Mouse (Mus musculus) ES-Bruce4 (cell line): ENCODE results near the gene Pappa. TPM values are rescaled to one million over a fixed set of nuclear protein-coding genes. Genes with fewer than 3 reads are reported as not detected.

Experiments used
- H3K27ac ChIP-seq: 2 replicates; pipeline ENCODE4 v1.5.1; 2012; ENCODE audit warnings: low read length, inconsistent platforms; ENCODE audit not compliant: insufficient read depth
- H3K27me3 ChIP-seq: 2 replicates; pipeline ENCODE4 v1.6.1; 2012; ENCODE audit warnings: mild to moderate bottlenecking, low read length, inconsistent platforms; ENCODE audit not compliant: control insufficient read depth, poor library complexity, insufficient read depth, severe bottlenecking
- H3K36me3 ChIP-seq: 2 replicates; pipeline ENCODE4 v1.6.1; 2012; ENCODE audit warnings: inconsistent platforms, mild to moderate bottlenecking, low read length, moderate library complexity; ENCODE audit not compliant: control insufficient read depth, poor library complexity, insufficient read depth, severe bottlenecking
- H3K4me1 ChIP-seq: one replicate; pipeline ENCODE4 v1.8.1; 2011; ENCODE audit warnings: low read length; ENCODE audit not compliant: control insufficient read depth, insufficient read depth
- H3K4me3 ChIP-seq: 2 replicates; pipeline ENCODE4 v1.5.1; 2011; ENCODE audit warnings: low read depth, mild to moderate bottlenecking, low read length
- H3K9ac ChIP-seq: 2 replicates; pipeline ENCODE4 v1.6.1; 2012; ENCODE audit warnings: low read depth, mild to moderate bottlenecking, inconsistent platforms; ENCODE audit not compliant: poor library complexity, severe bottlenecking
- H3K9me3 ChIP-seq: replicated peaks from 2 replicates; pipeline ENCODE4 v1.6.1; 2012; ENCODE audit warnings: mild to moderate bottlenecking, low read length, inconsistent platforms; ENCODE audit not compliant: control insufficient read depth, poor library complexity, insufficient read depth, severe bottlenecking
- CTCF ChIP-seq: IDR thresholded peaks from one replicate; pipeline ENCODE4 v1.8.1; 2011; ENCODE audit warnings: low read depth, low read length
- EP300 ChIP-seq: IDR thresholded peaks from 2 replicates; pipeline ENCODE4 v1.6.1; 2011; ENCODE audit warnings: low read depth, low read length; ENCODE audit not compliant: insufficient read depth
- POLR2A ChIP-seq: IDR thresholded peaks from one replicate; pipeline ENCODE4 v1.8.1; 2011; ENCODE audit warnings: low read length; ENCODE audit not compliant: insufficient read depth
- polyA plus RNA-seq: library from polyadenylated mRNA; stranded (reverse); fragments of >200 nt; gene quantifications from 2 replicates; pipeline ENCODE4 v1.2.4, GENCODE M21; 2011; ENCODE audit warnings: low read depth; ENCODE audit not compliant: missing spikeins, insufficient read depth, insufficient read length

The Pappa gene
- polyA plus RNA-seq, 1 experiment: 1.1 TPM

DNA sequence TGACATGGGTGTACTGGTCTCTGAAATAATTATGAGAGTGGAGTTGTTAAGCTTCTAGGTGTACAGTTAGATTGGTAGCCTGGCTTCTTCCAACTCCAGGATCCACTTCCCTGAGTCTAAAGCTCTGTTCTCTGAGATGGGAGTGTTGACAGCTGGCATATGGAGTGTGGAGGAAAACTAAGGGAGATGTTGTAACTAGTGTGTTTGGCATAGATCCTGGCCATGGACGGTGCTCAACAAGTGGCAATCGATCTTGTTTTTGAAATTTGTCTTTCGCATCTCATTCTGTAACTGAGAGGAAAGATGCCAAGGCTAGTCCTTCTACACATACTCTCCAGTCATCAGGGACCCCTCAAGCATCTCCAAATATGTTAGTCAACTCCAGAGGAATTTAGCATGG is 248.8 kb downstream of the Pappa start:
- Histone ChIP-seq H3K9ac (no peak overlapping the region), H3K27me3 (no peaks in the 10 kb centered on the region), H3K36me3 (no peaks in the 10 kb centered on the region), H3K27ac (no peak overlapping the region), H3K4me1 (no peaks in the 10 kb centered on the region), H3K9me3 (no peaks in the 10 kb centered on the region), H3K4me3 (no peak overlapping the region)
- TF ChIP-seq EP300 (no peak), CTCF (no peak), POLR2A (no peak)

GRCm38 (mm10) chr4:65373841-65374240 is 249.9 kb downstream of the Pappa start:
- Histone ChIP-seq H3K27me3 (no peaks in the 10 kb centered on the region), H3K9me3 (no peaks in the 10 kb centered on the region), H3K27ac (no peak overlapping the region), H3K9ac (no peak overlapping the region), H3K36me3 (no peaks in the 10 kb centered on the region), H3K4me3 (no peak overlapping the region), H3K4me1 (no peaks in the 10 kb centered on the region)
- TF ChIP-seq CTCF (no peak), POLR2A (no peak), EP300 (no peak)

DNA sequence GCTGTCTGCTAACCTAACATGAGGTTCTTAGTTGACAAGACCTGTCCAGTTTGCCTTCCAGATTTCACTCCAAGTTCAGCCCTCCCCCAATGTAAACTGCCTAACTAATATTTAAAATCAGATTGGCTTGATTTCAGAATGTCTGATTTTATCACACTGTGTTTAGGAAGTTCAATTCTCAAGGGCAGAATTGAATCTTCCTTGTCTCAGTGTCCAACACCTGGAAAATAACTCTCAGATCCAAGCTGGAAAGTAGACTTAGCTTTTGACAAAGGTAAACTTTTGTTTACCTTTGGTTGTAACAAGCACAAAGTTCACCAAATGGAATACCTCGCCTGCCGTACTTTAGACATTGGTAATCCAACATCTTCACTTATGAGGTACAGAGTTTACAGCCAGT is 252.6 kb downstream of the Pappa start:
- Histone ChIP-seq H3K4me1 (no peaks in the 10 kb centered on the region), H3K27me3 (no peaks in the 10 kb centered on the region), H3K36me3 (no peaks in the 10 kb centered on the region), H3K9me3 (no peaks in the 10 kb centered on the region), H3K27ac (no peak overlapping the region), H3K4me3 (no peak overlapping the region), H3K9ac (no peak overlapping the region)
- no peak for TF ChIP-seq EP300
- no peak for TF ChIP-seq CTCF
- no peak for TF ChIP-seq POLR2A

DNA sequence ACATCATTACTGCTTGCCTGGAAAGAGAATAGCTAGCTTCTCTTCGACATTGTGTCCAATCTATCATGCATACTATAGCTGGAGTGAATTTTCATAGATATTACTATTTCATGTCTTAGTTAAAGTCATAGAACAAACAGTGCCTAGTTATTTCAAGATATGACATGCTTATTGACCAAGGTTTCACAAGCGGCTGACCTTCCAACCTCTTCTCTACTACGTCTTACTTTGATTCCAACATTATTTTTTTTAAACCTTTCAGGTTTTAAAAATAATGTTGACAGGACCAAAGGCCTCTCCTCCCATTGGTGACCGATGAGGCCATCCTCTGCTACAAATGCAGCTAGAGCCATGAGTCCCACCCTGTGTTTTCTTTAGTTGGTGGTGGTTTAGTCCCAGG is 255.5 kb downstream of the Pappa start:
- Histone ChIP-seq H3K9me3 (no peaks in the 10 kb centered on the region), H3K27ac (no peak overlapping the region), H3K36me3 (no peaks in the 10 kb centered on the region), H3K4me1 (no peaks in the 10 kb centered on the region), H3K4me3 (no peak overlapping the region), H3K27me3 (no peaks in the 10 kb centered on the region), H3K9ac (no peak overlapping the region)
- TF ChIP-seq CTCF: no peak
- TF ChIP-seq EP300: no peak
- TF ChIP-seq POLR2A: no peak

- H3K27ac ChIP-seq: no peak overlapping the region
- no peak overlapping the region for H3K9ac ChIP-seq
- H3K9me3 ChIP-seq: no peaks in the 10 kb centered on the region
- H3K36me3 ChIP-seq: no peaks in the 10 kb centered on the region
- no peaks in the 10 kb centered on the region for H3K27me3 ChIP-seq
- TF ChIP-seq EP300: no peak
- no peak for TF ChIP-seq CTCF
- no peak for TF ChIP-seq POLR2A
- no peaks in the 10 kb centered on the region for H3K4me1 ChIP-seq
- H3K4me3 ChIP-seq: no peak overlapping the region
These were observed 259.1 kb downstream of the Pappa start for GRCm38 (mm10) chr4:65383070-65383469.

DNA sequence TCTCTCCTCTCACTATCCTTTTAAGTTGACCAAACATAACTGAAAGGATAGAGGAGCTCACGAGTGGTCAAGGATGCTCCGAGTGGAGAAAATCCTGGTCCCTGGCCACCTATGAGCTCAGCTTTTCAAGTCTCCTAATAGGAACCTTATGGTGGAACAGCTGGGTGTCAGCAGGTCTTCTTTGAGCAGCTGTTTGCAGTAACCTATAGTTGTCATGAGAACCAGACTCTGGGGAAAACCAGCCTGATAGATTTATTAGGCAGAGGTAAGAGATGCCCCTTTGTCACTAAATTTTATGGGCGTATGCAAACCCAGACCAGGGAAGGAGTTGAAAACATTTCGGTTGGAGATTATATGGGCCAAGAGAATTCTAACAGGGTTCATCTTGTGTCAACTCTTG is 267.0 kb downstream of the Pappa start:
- Histone ChIP-seq H3K27ac (no peak overlapping the region), H3K4me1 (no peaks in the 10 kb centered on the region), H3K36me3 (no peaks in the 10 kb centered on the region), H3K27me3 (no peaks in the 10 kb centered on the region), H3K9ac (no peak overlapping the region), H3K4me3 (no peak overlapping the region), H3K9me3 (no peaks in the 10 kb centered on the region; the same call in 1 of the 2 replicates)
- TF ChIP-seq CTCF (no peak), EP300 (no peak), POLR2A (no peak)
